Mouse (Mus musculus): Measurements from ENCODE around the gene Map7. TPM values are rescaled to one million over a fixed set of nuclear protein-coding genes. Genes with fewer than 3 reads are reported as not detected.
A peak's percentile ranks its signal among the peaks of the same experiment; 100 is the strongest.

The Map7 gene
- total RNA-seq, 1 experiment from 2014 or later = 15.8 TPM

GRCm38 (mm10) chr10:20257721-20258720 lies 109.8 kb downstream of the Map7 start:
- no peak for ATAC-seq (ENCODE audit: extremely low read depth, insufficient number of reproducible peaks, low FRiP score, poor library complexity, severe bottlenecking)

GRCm38 (mm10) chr10:20259476-20259875 lies 111.2 kb downstream of the Map7 start:
- ATAC-seq (ENCODE audit: extremely low read depth, insufficient number of reproducible peaks, low FRiP score, poor library complexity, severe bottlenecking) = no peak

GRCm38 (mm10) chr10:20262896-20263295 lies 114.6 kb downstream of the Map7 start:
- no peak for ATAC-seq (ENCODE audit: extremely low read depth, insufficient number of reproducible peaks, low FRiP score, poor library complexity, severe bottlenecking)

GRCm38 (mm10) chr10:20264479-20264878 lies 116.2 kb downstream of the Map7 start:
- ATAC-seq (ENCODE audit: extremely low read depth, insufficient number of reproducible peaks, low FRiP score, poor library complexity, severe bottlenecking) = no peak

GRCm38 (mm10) chr10:20267032-20267431 lies 118.8 kb downstream of the Map7 start:
- peak; percentile 79 for ATAC-seq (ENCODE audit: extremely low read depth, insufficient number of reproducible peaks, low FRiP score, poor library complexity, severe bottlenecking)

GRCm38 (mm10) chr10:20268945-20269344 lies 120.7 kb downstream of the Map7 start:
- ATAC-seq (ENCODE audit: extremely low read depth, insufficient number of reproducible peaks, low FRiP score, poor library complexity, severe bottlenecking) = no peak

GRCm38 (mm10) chr10:20272380-20272779 lies 124.1 kb downstream of the Map7 start:
- ATAC-seq (ENCODE audit: extremely low read depth, insufficient number of reproducible peaks, low FRiP score, poor library complexity, severe bottlenecking) = no peak

- ATAC-seq (ENCODE audit: extremely low read depth, insufficient number of reproducible peaks, low FRiP score, poor library complexity, severe bottlenecking) = no peak
Observed at GRCm38 (mm10) chr10:20273278-20273677, 125.0 kb downstream of the Map7 start.

- no peak for ATAC-seq (ENCODE audit: extremely low read depth, insufficient number of reproducible peaks, low FRiP score, poor library complexity, severe bottlenecking)
Observed at GRCm38 (mm10) chr10:20274022-20274421, 125.8 kb downstream of the Map7 start.

- peak; percentile 71; the same call in 1 of the 2 replicates for ATAC-seq (ENCODE audit: extremely low read depth, insufficient number of reproducible peaks, low FRiP score, poor library complexity, severe bottlenecking)
Observed at GRCm38 (mm10) chr10:20281456-20281855, 133.2 kb downstream of the Map7 start.

- no peak for ATAC-seq (ENCODE audit: extremely low read depth, insufficient number of reproducible peaks, low FRiP score, poor library complexity, severe bottlenecking)
Observed at GRCm38 (mm10) chr10:20285289-20285975, 137.2 kb downstream of the Map7 start.

- no peak for ATAC-seq (ENCODE audit: extremely low read depth, insufficient number of reproducible peaks, low FRiP score, poor library complexity, severe bottlenecking)
Observed at GRCm38 (mm10) chr10:20285994-20286836, 137.9 kb downstream of the Map7 start.

- no peak for ATAC-seq (ENCODE audit: extremely low read depth, insufficient number of reproducible peaks, low FRiP score, poor library complexity, severe bottlenecking)
Observed at GRCm38 (mm10) chr10:20287369-20287768, 139.1 kb downstream of the Map7 start.

GRCm38 (mm10) chr10:20290467-20290883 lies 142.2 kb downstream of the Map7 start:
- peak; percentile 92 for ATAC-seq (ENCODE audit: extremely low read depth, insufficient number of reproducible peaks, low FRiP score, poor library complexity, severe bottlenecking)

- no peak for ATAC-seq (ENCODE audit: extremely low read depth, insufficient number of reproducible peaks, low FRiP score, poor library complexity, severe bottlenecking)
Observed at GRCm38 (mm10) chr10:20295961-20296360, 147.7 kb downstream of the Map7 start.

GRCm38 (mm10) chr10:20298152-20298920 lies 150.1 kb downstream of the Map7 start:
- ATAC-seq (ENCODE audit: extremely low read depth, insufficient number of reproducible peaks, low FRiP score, poor library complexity, severe bottlenecking) = no peak

- ATAC-seq (ENCODE audit: extremely low read depth, insufficient number of reproducible peaks, low FRiP score, poor library complexity, severe bottlenecking) = no peak
Observed at GRCm38 (mm10) chr10:20299114-20299513, 150.8 kb downstream of the Map7 start.
